In genomic region chr2:27874596-27874995, GRCm38 (mm10) we compare ENCODE assay signal across 20 mouse cellular contexts. TPM values are rescaled to one million over a fixed set of nuclear protein-coding genes. Genes with fewer than 3 reads are reported as not detected.
DNase-seq lines count a peak whose midpoint lies in the region; ATAC-seq and TF ChIP-seq lines count a peak whose summit lies in the region.
"Had no signal": no experiment of that assay in that cellular context is flagged by ENCODE, and none has a peak within 500 bp of the region (broad histone marks: within the 10 kb centered on the region; RNA-seq: fewer than 3 reads in every experiment).

No protein-coding gene starts in this region.

- 0 out of 2 replicates have a peak overlapping the region, but pooled peaks have one; percentile 16 for H3K27ac ChIP-seq in intestine, embryonic 16.5 days (ENCODE audit: low read length)
- no peak overlapping the region for H3K27ac ChIP-seq in intestine, postnatal 0 days (ENCODE audit: low read depth, low read length)
- H3K27ac ChIP-seq in stomach, embryonic 15.5 days, result peak overlapping the region; percentile 28; the same call in 1 of the 2 replicates
- H3K27ac ChIP-seq in layer of hippocampus, adult 2 months, result no peak overlapping the region
- no peak overlapping the region for H3K27ac ChIP-seq in heart, adult 2 months
- H3K27ac ChIP-seq: embryonic facial prominence, embryonic 10.5 days; forebrain, embryonic 10.5 days; gastrocnemius, adult 2 months; hindbrain, embryonic 10.5 days; hindbrain, embryonic 14.5 days had no signal

- H3K9me3 ChIP-seq in intestine, embryonic 16.5 days (ENCODE audit: control insufficient read depth, low read length), result no peaks in the 10 kb centered on the region
- H3K9me3 ChIP-seq in intestine, postnatal 0 days (ENCODE audit: control insufficient read depth), result no peaks in the 10 kb centered on the region
- no peaks in the 10 kb centered on the region for H3K9me3 ChIP-seq in stomach, embryonic 15.5 days
- H3K9me3 ChIP-seq: embryonic facial prominence, embryonic 10.5 days; forebrain, embryonic 10.5 days; heart, embryonic 12.5 days; hindbrain, embryonic 10.5 days had no signal

- intact Hi-C loops in heart, adult 2 months (cut with DNase I), result no loop called here

- no peak for ATAC-seq in intestine, embryonic 16.5 days
- ATAC-seq in intestine, postnatal 0 days, result no peak
- ATAC-seq in stomach, embryonic 15.5 days (ENCODE audit: insufficient read depth, low FRiP score, low read depth), result no peak
- ATAC-seq: activated CD4-positive, CD25-positive, alpha-beta regulatory T cell, adult 4 months; forebrain, embryonic 14.5 days; Patski had no signal

- no peak for TF ChIP-seq POLR2A in heart, adult 2 months (IDR thresholded peaks at IDR 0.05; ENCODE audit: insufficient read depth, low read depth, low read length)

- TF ChIP-seq CTCF in intestine, postnatal 0 days (IDR thresholded peaks at IDR 0.05; ENCODE audit: low read depth), result no peak
- TF ChIP-seq CTCF in layer of hippocampus, adult 2 months (conservative IDR thresholded peaks at IDR 0.05), result no peak
- no peak for TF ChIP-seq CTCF in heart, adult 2 months (IDR thresholded peaks at IDR 0.05)

- H3K4me1 ChIP-seq in intestine, embryonic 16.5 days (ENCODE audit: control insufficient read depth, insufficient read depth, low read length), result peaks cover 17% of the 10 kb centered on the region; the same call in 1 of the 2 replicates
- H3K4me1 ChIP-seq in intestine, postnatal 0 days (replicated peaks; ENCODE audit: control insufficient read depth, insufficient read depth, low read length), result no peaks in the 10 kb centered on the region
- peaks cover 16% of the 10 kb centered on the region for H3K4me1 ChIP-seq in stomach, embryonic 15.5 days
- no peaks in the 10 kb centered on the region for H3K4me1 ChIP-seq in heart, adult 2 months (ENCODE audit: control insufficient read depth, insufficient read depth, low read length)
- H3K4me1 ChIP-seq: forebrain, embryonic 10.5 days had no signal

- peak; percentile 10 for DNase-seq in brain, adult 2 months (ENCODE audit: low read depth, low spot score)
- no peak for DNase-seq in layer of hippocampus, adult 2 months (ENCODE audit: low spot score in 2 of 2)
- no peak for DNase-seq in urinary bladder, postnatal 25 days (ENCODE audit: low spot score)
- DNase-seq in heart, adult 2 months, result no peak
- DNase-seq: adrenal gland, postnatal 14 days; B cell, adult 2 months; cerebellum, adult 2 months; gastrocnemius, adult 2 months had no signal

- no peaks in the 10 kb centered on the region for H3K27me3 ChIP-seq in intestine, embryonic 16.5 days (replicated peaks; ENCODE audit: control insufficient read depth, insufficient read depth, low read length)
- no peaks in the 10 kb centered on the region for H3K27me3 ChIP-seq in intestine, postnatal 0 days (replicated peaks; ENCODE audit: control insufficient read depth, insufficient read depth, low read length)
- H3K27me3 ChIP-seq in stomach, embryonic 15.5 days (replicated peaks), result no peaks in the 10 kb centered on the region
- no peaks in the 10 kb centered on the region for H3K27me3 ChIP-seq in heart, adult 2 months (ENCODE audit: control insufficient read depth, insufficient read depth, low read length)
- H3K27me3 ChIP-seq: heart, embryonic 12.5 days; Patski had no signal

- no peaks in the 10 kb centered on the region for H3K79me2 ChIP-seq in heart, adult 2 months (replicated peaks; ENCODE audit: control insufficient read depth, insufficient read depth, low read length)

- H3K4me2 ChIP-seq in intestine, embryonic 16.5 days (ENCODE audit: low read depth, low read length), result no peak overlapping the region
- H3K4me2 ChIP-seq in intestine, postnatal 0 days (replicated peaks; ENCODE audit: low read depth), result no peak overlapping the region
- H3K4me2 ChIP-seq in stomach, embryonic 15.5 days, result no peak overlapping the region
- H3K4me2 ChIP-seq: heart, embryonic 12.5 days; hindbrain, embryonic 14.5 days had no signal

- H3K36me3 ChIP-seq in intestine, embryonic 16.5 days (ENCODE audit: control insufficient read depth, insufficient read depth, low read length), result no peaks in the 10 kb centered on the region
- H3K36me3 ChIP-seq in intestine, postnatal 0 days (ENCODE audit: control insufficient read depth, insufficient read depth), result no peaks in the 10 kb centered on the region
- no peaks in the 10 kb centered on the region for H3K36me3 ChIP-seq in stomach, embryonic 15.5 days
- H3K36me3 ChIP-seq in heart, adult 2 months (ENCODE audit: control insufficient read depth, insufficient read depth, low read length), result no peaks in the 10 kb centered on the region
- H3K36me3 ChIP-seq: embryonic facial prominence, embryonic 10.5 days; forebrain, embryonic 10.5 days; heart, embryonic 12.5 days; hindbrain, embryonic 10.5 days had no signal

- H3K9ac ChIP-seq in intestine, embryonic 16.5 days (ENCODE audit: low read depth, low read length), result no peak overlapping the region
- no peak overlapping the region for H3K9ac ChIP-seq in intestine, postnatal 0 days (ENCODE audit: low read depth, low read length)
- H3K9ac ChIP-seq in stomach, embryonic 15.5 days, result no peak overlapping the region
- no peak overlapping the region for H3K9ac ChIP-seq in heart, adult 2 months (ENCODE audit: low read depth, low read length)
- H3K9ac ChIP-seq: heart, embryonic 12.5 days; hindbrain, embryonic 14.5 days had no signal

- H3K4me3 ChIP-seq in intestine, embryonic 16.5 days (ENCODE audit: low read length), result no peak overlapping the region
- H3K4me3 ChIP-seq in intestine, postnatal 0 days (ENCODE audit: low read depth, low read length), result no peak overlapping the region
- no peak overlapping the region for H3K4me3 ChIP-seq in stomach, embryonic 15.5 days (replicated peaks)
- no peak overlapping the region for H3K4me3 ChIP-seq in layer of hippocampus, adult 2 months
- H3K4me3 ChIP-seq in heart, adult 2 months, result no peak overlapping the region
- H3K4me3 ChIP-seq: embryonic facial prominence, embryonic 10.5 days; erythroblast, embryonic 14.5 days; forebrain, embryonic 10.5 days; gastrocnemius, adult 2 months; heart, embryonic 12.5 days; hindbrain, embryonic 10.5 days had no signal

- 85% methylated on average over 3 of the region's 3 CpGs for WGBS in intestine, embryonic 16.5 days
- 76% methylated on average over 3 of the region's 3 CpGs for WGBS in intestine, postnatal 0 days
- WGBS in stomach, embryonic 15.5 days, result 62% methylated on average over 3 of the region's 3 CpGs
- 63% methylated on average over 3 of the region's 3 CpGs for WGBS in heart, adult 2 months

- TF ChIP-seq EP300 in heart, adult 2 months (IDR thresholded peaks at IDR 0.05; ENCODE audit: insufficient read depth, low read depth, low read length), result no peak

RNA-seq across cellular contexts. Expression of gene Col5a1, which starts 11.6 kb away (rescaled TPM):
- 78.1 and 80.5 TPM in 2 replicates for polyA plus RNA-seq in intestine, embryonic 16.5 days (2015; fragmentation: Nextera tagmentation; extraction: Ambion mirVana)
- 39.5 and 40.7 TPM in 2 replicates for polyA plus RNA-seq in intestine, postnatal 0 days (2015; fragmentation: Nextera tagmentation; extraction: Ambion mirVana)
- 130 and 136 TPM in 2 replicates for polyA plus RNA-seq in stomach, embryonic 15.5 days (2015; fragmentation: Nextera tagmentation; extraction: Ambion mirVana)
- 1 to 10 TPM; 3.6 to 4.1 TPM for total RNA-seq in layer of hippocampus, adult 2 months (2021)
- total RNA-seq in heart, adult 2 months (2021), result 10 to 100 TPM; 16.0 to 22.9 TPM
- 15.7 and 17.2 TPM in 2 replicates for polyA plus RNA-seq in heart, adult 2 months (2012; rRNA removed)
- polyA plus RNA-seq: activated CD4-positive, CD25-positive, alpha-beta regulatory T cell, adult 4 months had no signal

Comparison
In these comparisons a context has a peak if more than half of its experiments do, and no peak if none do; other contexts are left out.
1. H3K27ac ChIP-seq: peak in intestine, embryonic 16.5 days (single experiment) and stomach, embryonic 15.5 days (single experiment); none in intestine, postnatal 0 days (single experiment), layer of hippocampus, adult 2 months (single experiment) and heart, adult 2 months (single experiment).